In genomic region chr9:89606256-89606655, GRCm38 (mm10) we compare ENCODE assay signal across 15 mouse cellular contexts. TPM values are rescaled to one million over a fixed set of nuclear protein-coding genes. Genes with fewer than 3 reads are reported as not detected.
DNase-seq lines count a peak whose midpoint lies in the region; ATAC-seq and TF ChIP-seq lines count a peak whose summit lies in the region.
"Had no signal": no experiment of that assay in that cellular context is flagged by ENCODE, and none has a peak within 500 bp of the region (broad histone marks: within the 10 kb centered on the region; RNA-seq: fewer than 3 reads in every experiment).

No protein-coding gene starts in this region.

- no peaks in the 10 kb centered on the region for H3K27me3 ChIP-seq in intestine, postnatal 0 days (replicated peaks; ENCODE audit: control insufficient read depth, insufficient read depth, low read length)
- H3K27me3 ChIP-seq: CH12.LX; embryonic facial prominence, embryonic 15.5 days; forebrain, embryonic 13.5 days; heart, embryonic 13.5 days; hindbrain, embryonic 12.5 days; liver, embryonic 15.5 days had no signal

- peak overlapping the region; percentile 66; the same call in 1 of the 2 replicates for H3K27ac ChIP-seq in intestine, postnatal 0 days (ENCODE audit: low read depth, low read length)
- H3K27ac ChIP-seq: embryonic facial prominence, embryonic 15.5 days; forebrain, embryonic 13.5 days; heart, embryonic 13.5 days; hindbrain, embryonic 12.5 days; liver, embryonic 15.5 days had no signal

- no peaks in the 10 kb centered on the region for H3K36me3 ChIP-seq in intestine, postnatal 0 days (ENCODE audit: control insufficient read depth, insufficient read depth)
- H3K36me3 ChIP-seq: embryonic facial prominence, embryonic 15.5 days; heart, embryonic 13.5 days; hindbrain, embryonic 12.5 days; liver, embryonic 15.5 days had no signal

- no peak for TF ChIP-seq CTCF in intestine, postnatal 0 days (IDR thresholded peaks at IDR 0.05; ENCODE audit: low read depth)

- no peak overlapping the region for H3K9ac ChIP-seq in intestine, postnatal 0 days (ENCODE audit: low read depth, low read length)
- H3K9ac ChIP-seq: embryonic facial prominence, embryonic 15.5 days; forebrain, embryonic 13.5 days; heart, embryonic 13.5 days; hindbrain, embryonic 12.5 days; liver, embryonic 15.5 days had no signal

- 22% methylated on average over 11 of the region's 11 CpGs for WGBS in intestine, postnatal 0 days

- peaks cover 5% of the 10 kb centered on the region for H3K4me1 ChIP-seq in intestine, postnatal 0 days (replicated peaks; ENCODE audit: control insufficient read depth, insufficient read depth, low read length)
- H3K4me1 ChIP-seq: embryonic facial prominence, embryonic 15.5 days; forebrain, embryonic 13.5 days; hindbrain, embryonic 12.5 days; liver, embryonic 15.5 days had no signal

- peak overlapping the region; percentile 21; the same call in 1 of the 2 replicates for H3K4me2 ChIP-seq in intestine, postnatal 0 days (replicated peaks; ENCODE audit: low read depth)
- H3K4me2 ChIP-seq: embryonic facial prominence, embryonic 15.5 days; forebrain, embryonic 13.5 days; heart, embryonic 13.5 days; hindbrain, embryonic 12.5 days; liver, embryonic 15.5 days had no signal

- DNase-seq in cerebellum, postnatal 10 days: no peak
- DNase-seq in cerebellum, adult 8-10 months: peak; percentile 42
- peak; percentile 25 for DNase-seq in kidney, postnatal 14 days
- no peak for DNase-seq in lung, postnatal 36 days
- DNase-seq in natural killer cell, adult 2 months (ENCODE audit: low spot score in 2 of 2): no peak
- no peak for DNase-seq in c-Kit-positive CD71-positive TER-119-positive erythroid progenitor cells, embryonic 14.5 days (ENCODE audit: low spot score)
- DNase-seq: gastrocnemius, postnatal 14 days had no signal

- no peak overlapping the region for H3K4me3 ChIP-seq in intestine, postnatal 0 days (ENCODE audit: low read depth, low read length)
- H3K4me3 ChIP-seq: embryonic facial prominence, embryonic 15.5 days; forebrain, embryonic 13.5 days; heart, embryonic 13.5 days; hindbrain, embryonic 12.5 days; liver, embryonic 15.5 days had no signal

- ATAC-seq in cerebellum, adult (ENCODE audit: insufficient number of reproducible peaks, low FRiP score, low TSS enrichment): peak; percentile 60; the same call in 1 of the 2 replicates
- peak; percentile 90 for ATAC-seq in intestine, postnatal 0 days
- ATAC-seq: forebrain, embryonic 13.5 days had no signal

- no peaks in the 10 kb centered on the region for H3K9me3 ChIP-seq in intestine, postnatal 0 days (ENCODE audit: control insufficient read depth)
- H3K9me3 ChIP-seq: embryonic facial prominence, embryonic 15.5 days; forebrain, embryonic 13.5 days; heart, embryonic 13.5 days; hindbrain, embryonic 12.5 days had no signal

RNA-seq across cellular contexts. Expression of gene Minar1, which starts 16.7 kb away (rescaled TPM):
- polyA plus RNA-seq in intestine, postnatal 0 days (2015; fragmentation: Nextera tagmentation; extraction: Ambion mirVana): 0.08 TPM in 2 replicates

Comparison
In these comparisons a context has a peak if more than half of its experiments do, and no peak if none do; other contexts are left out.
1. DNase-seq: peak in cerebellum, adult 8-10 months (single experiment) and kidney, postnatal 14 days (single experiment); none in cerebellum, postnatal 10 days (0 of 2), lung, postnatal 36 days (single experiment), natural killer cell, adult 2 months (0 of 2) and c-Kit-positive CD71-positive TER-119-positive erythroid progenitor cells, embryonic 14.5 days (single experiment).